Mouse (Mus musculus) E14TG2a.4 (cell line): Measurements from ENCODE around the gene Ss18l1.

Experiments used
- H3K27me3 ChIP-seq: 2 replicates; pipeline ENCODE4 v1.6.1; 2014; ENCODE audit warnings: low read length, control low read depth; ENCODE audit not compliant: insufficient read depth
- H3K36me3 ChIP-seq: 2 replicates; pipeline ENCODE4 v1.6.1; 2014; ENCODE audit warnings: low read length, control low read depth; ENCODE audit not compliant: insufficient read depth
- H3K4me1 ChIP-seq: replicated peaks from 2 replicates; pipeline ENCODE4 v1.6.1; 2014; ENCODE audit warnings: low read depth, low read length, control low read depth
- H3K4me3 ChIP-seq: replicated peaks from 2 replicates; pipeline ENCODE4 v1.5.1; 2014; ENCODE audit warnings: mild to moderate bottlenecking, low read length
- H3K9me3 ChIP-seq: 2 replicates; pipeline ENCODE4 v1.6.1; 2014; ENCODE audit warnings: low read length, control low read depth
- CTCF ChIP-seq: conservative IDR thresholded peaks from 2 replicates; pipeline ENCODE4 v1.5.1; 2014; ENCODE audit warnings: low read length
- NANOG ChIP-seq: IDR thresholded peaks from 2 replicates; pipeline ENCODE4 v1.6.1; 2014; ENCODE audit warnings: borderline replicate concordance, low read length, mixed read lengths
- POU5F1 ChIP-seq: IDR thresholded peaks from 2 replicates; pipeline ENCODE4 v1.6.1; 2014; ENCODE audit warnings: low read length, borderline replicate concordance

Ss18l1 gene

GRCm38 (mm10) chr2:180116741-180117484 lies 74.6 kb downstream of the Ss18l1 start:
- peaks cover 4% of the 10 kb centered on the region; the same call in 1 of the 2 replicates for H3K27me3 ChIP-seq
- H3K4me3 ChIP-seq: peak overlapping the region; percentile 11
- H3K9me3 ChIP-seq: no peaks in the 10 kb centered on the region
- no peaks in the 10 kb centered on the region for H3K36me3 ChIP-seq
- H3K4me1 ChIP-seq: peaks cover 64% of the 10 kb centered on the region
- TF ChIP-seq CTCF (no peak), POU5F1 (no peak), NANOG (no peak)

GRCm38 (mm10) chr2:180117485-180118194 lies 75.3 kb downstream of the Ss18l1 start:
- Histone ChIP-seq H3K36me3 (no peaks in the 10 kb centered on the region), H3K4me1 (peaks cover 64% of the 10 kb centered on the region), H3K4me3 (peak overlapping the region; percentile 95), H3K9me3 (no peaks in the 10 kb centered on the region), H3K27me3 (peaks cover 4% of the 10 kb centered on the region; the same call in 1 of the 2 replicates)
- TF ChIP-seq NANOG (no peak), POU5F1 (no peak), CTCF (no peak)

GRCm38 (mm10) chr2:180118661-180119438 lies 76.5 kb downstream of the Ss18l1 start, which contains the start of gene Osbpl2:
TSS of gene Osbpl2 (plus strand) at chr2:180119306.
- Histone ChIP-seq H3K36me3 (no peaks in the 10 kb centered on the region), H3K4me3 (peak within 1 kb of the TSS; percentile 95), H3K27me3 (peaks cover 4% of the 10 kb centered on the region; the same call in 1 of the 2 replicates), H3K4me1 (peaks cover 56% of the 10 kb centered on the region), H3K9me3 (no peaks in the 10 kb centered on the region)
- TF ChIP-seq NANOG (no peak), CTCF (no peak), POU5F1 (no peak)
